Mouse (Mus musculus): ENCODE results near the gene Ins1. TPM values are rescaled to one million over a fixed set of nuclear protein-coding genes. Genes with fewer than 3 reads are reported as not detected.

Ins1 gene
- not detected in 2 replicates for polyA plus RNA-seq (2014; fragmentation: Nextera tagmentation; extraction: Ambion mirVana)

DNA sequence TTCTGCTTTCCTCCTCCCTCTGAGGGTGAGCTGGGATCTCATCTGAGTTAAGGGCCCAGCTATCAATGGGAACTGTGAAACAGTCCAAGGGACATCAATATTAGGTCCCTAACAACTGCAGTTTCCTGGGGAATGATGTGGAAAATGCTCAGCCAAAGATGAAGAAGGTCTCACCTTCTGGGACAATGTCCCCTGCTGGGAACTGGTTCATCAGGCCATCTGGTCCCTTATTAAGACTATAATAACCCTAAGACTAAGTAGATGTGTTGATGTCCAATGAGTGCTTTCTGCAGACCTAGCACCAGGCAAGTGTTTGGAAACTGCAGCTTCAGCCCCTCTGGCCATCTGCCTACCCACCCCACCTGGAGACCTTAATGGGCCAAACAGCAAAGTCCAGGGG, at the start of gene Ins1:
Gene Ins1, plus strand, starts transcription at position 301 of the 400 bp plus-strand sequence.
- ATAC-seq (ENCODE audit: low FRiP score): no peak
- H3K4me3 ChIP-seq (ENCODE audit: low read depth, low read length): no peak within 1 kb of the TSS
- no peak within 1 kb of the TSS for H3K27ac ChIP-seq (ENCODE audit: low read depth, low read length)
- no peaks in the 10 kb centered on the region for H3K9me3 ChIP-seq (ENCODE audit: control insufficient read depth, low read length)
- no peak within 1 kb of the TSS for H3K4me2 ChIP-seq
- no peak for DNase-seq (ENCODE audit: low spot score, missing footprints)
- no peak within 1 kb of the TSS for H3K9ac ChIP-seq (ENCODE audit: low read length)
- H3K27me3 ChIP-seq (ENCODE audit: control insufficient read depth, insufficient read depth, low read length): no peaks in the 10 kb centered on the region
- no peaks in the 10 kb centered on the region for H3K36me3 ChIP-seq (ENCODE audit: control insufficient read depth, insufficient read depth, low read length)
- no peaks in the 10 kb centered on the region for H3K4me1 ChIP-seq (ENCODE audit: control insufficient read depth, insufficient read depth, low read length)
